Mouse (Mus musculus) liver, adult 2 months (tissue): ENCODE measurements at regions not wholly inside any gene's neighbourhood (a gene's known extent, or its start where the extent isn't known, plus 50 kb on each side); places are given as distances from the start of the nearest gene placed in this dataset.
A peak's percentile ranks its signal among the peaks of the same experiment; 100 is the strongest.
"Not testable (repeated sequence)": the region's sequence is repeated elsewhere in the genome, so short reads cannot be mapped to it uniquely, and the experiment has no call there.

ENCODE experiments used
- DNase-seq: peaks from one replicate; pipeline ENCODE4 v3.0.0-alpha.2; 2011; ENCODE audit warnings: low read depth, low spot score; ENCODE audit errors: extremely low read depth
- H3K27ac ChIP-seq: fragments of 200-500 bp; replicated peaks from 2 replicates; pipeline ENCODE4 v1.5.1; 2012; ENCODE audit warnings: low read depth, mild to moderate bottlenecking, control low read depth, inconsistent platforms, low read length; ENCODE audit not compliant: insufficient read depth
- H3K27me3 ChIP-seq: fragments of 200-500 bp; 2 replicates; pipeline ENCODE4 v1.6.1; 2012; ENCODE audit warnings: mild to moderate bottlenecking, moderate library complexity, low read length, inconsistent platforms; ENCODE audit not compliant: control insufficient read depth, insufficient read depth
- H3K36me3 ChIP-seq: fragments of 200-500 bp; 2 replicates; pipeline ENCODE4 v1.6.1; 2012; ENCODE audit warnings: low read length, inconsistent platforms; ENCODE audit not compliant: control insufficient read depth, insufficient read depth
- H3K4me1 ChIP-seq: fragments of 200-500 bp; 2 replicates; pipeline ENCODE4 v1.6.1; 2011; ENCODE audit warnings: low read length; ENCODE audit not compliant: control insufficient read depth, insufficient read depth
- H3K4me3 ChIP-seq: fragments of 200-500 bp; 2 replicates; pipeline ENCODE4 v1.5.1; 2011; ENCODE audit warnings: low read depth, mild to moderate bottlenecking, control low read depth, low read length, moderate library complexity; ENCODE audit not compliant: insufficient read depth
- H3K79me2 ChIP-seq: fragments of 200-500 bp; 2 replicates; pipeline ENCODE4 v1.6.1; 2012; ENCODE audit warnings: inconsistent platforms, mild to moderate bottlenecking, low read length, moderate library complexity; ENCODE audit not compliant: control insufficient read depth, insufficient read depth
- H3K9ac ChIP-seq: fragments of 200-500 bp; 2 replicates; pipeline ENCODE4 v1.6.1; 2012; ENCODE audit warnings: low read depth, mild to moderate bottlenecking, control low read depth, inconsistent platforms, low read length
- CTCF ChIP-seq: fragments of 200-500 bp; IDR thresholded peaks from 2 replicates; pipeline ENCODE4 v1.5.1; 2011; ENCODE audit warnings: low read depth, low read length, control low read depth
- POLR2A ChIP-seq: fragments of 200-500 bp; IDR thresholded peaks from 2 replicates; pipeline ENCODE4 v1.6.1; 2011; ENCODE audit warnings: low read length, control low read depth; ENCODE audit not compliant: insufficient read depth; ENCODE audit errors: extremely low read depth
- WGBS: fragments of 180-500 bp; shearing (Covaris S2); methylation state at CpG from one replicate; pipeline ENCODE4 v1.1.7; 2018; 5-methylcytosine and 5-hydroxymethylcytosine counted together

- TF ChIP-seq CTCF (no peak), POLR2A (no peak)
- no peaks in the 10 kb centered on the region for H3K27me3 ChIP-seq
- WGBS, result 76% methylated on average over 7 of the region's 7 CpGs
- peak; percentile 25 for DNase-seq
- H3K9ac ChIP-seq, result no peak overlapping the region
- no peak overlapping the region for H3K4me3 ChIP-seq
- H3K79me2 ChIP-seq, result no peaks in the 10 kb centered on the region
- no peaks in the 10 kb centered on the region for H3K4me1 ChIP-seq
- H3K36me3 ChIP-seq, result no peaks in the 10 kb centered on the region
- H3K27ac ChIP-seq, result no peak overlapping the region
Observed at GRCm38 (mm10) chr19:49301364-49302091, 1095.7 kb downstream of the Sorcs3 start.

DNA sequence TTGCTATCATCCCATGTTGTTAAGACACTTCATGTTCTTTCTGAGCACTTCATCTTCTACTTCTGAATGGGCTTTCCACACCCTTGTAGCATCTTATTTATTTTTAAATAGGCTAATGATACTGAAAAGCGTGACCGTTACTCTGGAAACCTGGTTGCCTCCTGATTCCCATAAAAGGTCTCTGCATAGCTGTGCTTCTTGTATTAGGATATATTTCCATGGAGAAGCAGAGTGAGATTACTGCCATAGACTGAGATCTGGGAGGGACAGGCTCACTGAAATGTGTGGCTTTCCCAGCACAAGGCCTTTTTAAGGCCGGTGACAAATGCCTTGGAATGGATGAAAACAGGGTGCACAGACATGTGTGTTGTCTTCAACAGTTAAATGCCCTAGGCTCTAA, 1100.0 kb downstream of the Sorcs3 start:
- no peak overlapping the region for H3K9ac ChIP-seq
- no peaks in the 10 kb centered on the region for H3K36me3 ChIP-seq
- H3K4me3 ChIP-seq, result no peak overlapping the region
- 98% methylated on average over 3 of the region's 3 CpGs for WGBS
- no peak for DNase-seq
- H3K4me1 ChIP-seq, result no peaks in the 10 kb centered on the region
- H3K27me3 ChIP-seq, result no peaks in the 10 kb centered on the region
- no peak for TF ChIP-seq CTCF
- TF ChIP-seq POLR2A, result no peak
- no peaks in the 10 kb centered on the region for H3K79me2 ChIP-seq
- H3K27ac ChIP-seq, result no peak overlapping the region

GRCm38 (mm10) chr19:49314229-49314628, 1108.4 kb downstream of the Sorcs3 start:
- no peaks in the 10 kb centered on the region for H3K36me3 ChIP-seq
- TF ChIP-seq POLR2A (no peak), CTCF (no peak)
- H3K9ac ChIP-seq, result no peak overlapping the region
- peak; percentile 45 for DNase-seq
- no peaks in the 10 kb centered on the region for H3K27me3 ChIP-seq
- 66% methylated on average over 1 of the region's 1 CpGs for WGBS
- H3K79me2 ChIP-seq, result no peaks in the 10 kb centered on the region
- no peak overlapping the region for H3K4me3 ChIP-seq
- H3K27ac ChIP-seq, result no peak overlapping the region
- no peaks in the 10 kb centered on the region for H3K4me1 ChIP-seq

- TF ChIP-seq POLR2A (no peak), CTCF (peak; percentile 31; the same call in 1 of the 2 replicates)
- no peaks in the 10 kb centered on the region for H3K27me3 ChIP-seq
- no peak overlapping the region for H3K9ac ChIP-seq
- H3K4me1 ChIP-seq, result peaks cover 5% of the 10 kb centered on the region; the same call in 1 of the 2 replicates
- 40% methylated on average over 3 of the region's 3 CpGs for WGBS
- DNase-seq, result peak; percentile 77
- H3K27ac ChIP-seq, result no peak overlapping the region
- H3K36me3 ChIP-seq, result no peaks in the 10 kb centered on the region
- H3K4me3 ChIP-seq, result no peak overlapping the region
- H3K79me2 ChIP-seq, result no peaks in the 10 kb centered on the region
Observed at GRCm38 (mm10) chr19:49359642-49360041, 1153.8 kb downstream of the Sorcs3 start.

GRCm38 (mm10) chr19:49360715-49361114, 1154.9 kb downstream of the Sorcs3 start:
- TF ChIP-seq POLR2A, result no peak
- no peak for TF ChIP-seq CTCF
- Histone ChIP-seq H3K36me3 (no peaks in the 10 kb centered on the region), H3K79me2 (no peaks in the 10 kb centered on the region), H3K4me3 (no peak overlapping the region), H3K27ac (no peak overlapping the region), H3K27me3 (no peaks in the 10 kb centered on the region), H3K4me1 (peaks cover 5% of the 10 kb centered on the region; the same call in 1 of the 2 replicates), H3K9ac (no peak overlapping the region)
- 61% methylated on average over 5 of the region's 5 CpGs for WGBS
- peak; percentile 88 for DNase-seq

- whole genome bisulfite sequencing, result 86% methylated on average over 10 of the region's 11 CpGs
- DNase-seq, H3K79me2 ChIP-seq, H3K27ac ChIP-seq, H3K4me1 ChIP-seq, H3K4me3 ChIP-seq, H3K27me3 ChIP-seq, H3K36me3 ChIP-seq, H3K9ac ChIP-seq: not testable (repeated sequence)
Observed at GRCm38 (mm10) chr19:49361116-49361515, 1155.3 kb downstream of the Sorcs3 start.
